Mouse (Mus musculus): ENCODE data around the gene Ncapd3. TPM values are rescaled to one million over a fixed set of nuclear protein-coding genes. Genes with fewer than 3 reads are reported as not detected.

Ncapd3 gene
- polyA plus RNA-seq, 1 experiment from 2014 or later: 21.6 TPM

GRCm38 (mm10) chr9:27128629-27129028, 98.7 kb downstream of the Ncapd3 start:
- no peak overlapping the region for H3K27ac ChIP-seq
- H3K36me3 ChIP-seq: no peaks in the 10 kb centered on the region
- H3K4me2 ChIP-seq: no peak overlapping the region
- H3K27me3 ChIP-seq: no peaks in the 10 kb centered on the region
- H3K9me3 ChIP-seq: no peaks in the 10 kb centered on the region
- no peak overlapping the region for H3K9ac ChIP-seq
- no peak overlapping the region for H3K4me3 ChIP-seq
- H3K4me1 ChIP-seq: no peaks in the 10 kb centered on the region
- ATAC-seq (ENCODE audit: insufficient number of reproducible peaks, low FRiP score, low TSS enrichment, low read depth): no peak
- WGBS: 72% methylated on average over 4 of the region's 4 CpGs

GRCm38 (mm10) chr9:27134410-27134809, 104.4 kb downstream of the Ncapd3 start:
- H3K9ac ChIP-seq: no peak overlapping the region
- no peak overlapping the region for H3K4me2 ChIP-seq
- ATAC-seq (ENCODE audit: insufficient number of reproducible peaks, low FRiP score, low TSS enrichment, low read depth): no peak
- no peaks in the 10 kb centered on the region for H3K4me1 ChIP-seq
- no peaks in the 10 kb centered on the region for H3K9me3 ChIP-seq
- H3K27me3 ChIP-seq: no peaks in the 10 kb centered on the region
- no peak overlapping the region for H3K27ac ChIP-seq
- 69% methylated on average over 1 of the region's 1 CpGs for WGBS
- H3K4me3 ChIP-seq: no peak overlapping the region
- H3K36me3 ChIP-seq: no peaks in the 10 kb centered on the region

- H3K4me2 ChIP-seq: no peak overlapping the region
- no peak overlapping the region for H3K4me3 ChIP-seq
- H3K9ac ChIP-seq: no peak overlapping the region
- no peaks in the 10 kb centered on the region for H3K36me3 ChIP-seq
- H3K4me1 ChIP-seq: no peaks in the 10 kb centered on the region
- H3K27ac ChIP-seq: no peak overlapping the region
- WGBS: 86% methylated on average over 7 of the region's 7 CpGs
- H3K9me3 ChIP-seq: no peaks in the 10 kb centered on the region
- ATAC-seq (ENCODE audit: insufficient number of reproducible peaks, low FRiP score, low TSS enrichment, low read depth): no peak
- no peaks in the 10 kb centered on the region for H3K27me3 ChIP-seq
These were observed 105.4 kb downstream of the Ncapd3 start for GRCm38 (mm10) chr9:27135372-27135771.

GRCm38 (mm10) chr9:27136651-27137050, 106.7 kb downstream of the Ncapd3 start:
- WGBS: 88% methylated on average over 8 of the region's 8 CpGs
- Histone ChIP-seq H3K4me1 (no peaks in the 10 kb centered on the region), H3K36me3 (peaks cover 11% of the 10 kb centered on the region; the same call in 1 of the 2 replicates), H3K4me3 (no peak overlapping the region), H3K9ac (no peak overlapping the region), H3K27ac (no peak overlapping the region), H3K9me3 (no peaks in the 10 kb centered on the region), H3K27me3 (no peaks in the 10 kb centered on the region), H3K4me2 (no peak overlapping the region)
- no peak for ATAC-seq (ENCODE audit: insufficient number of reproducible peaks, low FRiP score, low TSS enrichment, low read depth)

- H3K9me3 ChIP-seq: no peaks in the 10 kb centered on the region
- no peak for ATAC-seq (ENCODE audit: insufficient number of reproducible peaks, low FRiP score, low TSS enrichment, low read depth)
- H3K27me3 ChIP-seq: no peaks in the 10 kb centered on the region
- H3K4me1 ChIP-seq: no peaks in the 10 kb centered on the region
- peaks cover 11% of the 10 kb centered on the region for H3K36me3 ChIP-seq
- no peak overlapping the region for H3K9ac ChIP-seq
- H3K4me2 ChIP-seq: no peak overlapping the region
- no peak overlapping the region for H3K27ac ChIP-seq
- H3K4me3 ChIP-seq: no peak overlapping the region
- 93% methylated on average over 10 of the region's 10 CpGs for WGBS
These were observed 110.6 kb downstream of the Ncapd3 start for GRCm38 (mm10) chr9:27140432-27141065.

GRCm38 (mm10) chr9:27144271-27144840, 114.4 kb downstream of the Ncapd3 start:
- no peak overlapping the region for H3K4me2 ChIP-seq
- no peak for ATAC-seq (ENCODE audit: insufficient number of reproducible peaks, low FRiP score, low TSS enrichment, low read depth)
- no peak overlapping the region for H3K9ac ChIP-seq
- no peak overlapping the region for H3K4me3 ChIP-seq
- no peaks in the 10 kb centered on the region for H3K4me1 ChIP-seq
- WGBS: 90% methylated on average over 4 of the region's 4 CpGs
- no peaks in the 10 kb centered on the region for H3K27me3 ChIP-seq
- H3K36me3 ChIP-seq: peaks cover 11% of the 10 kb centered on the region
- no peak overlapping the region for H3K27ac ChIP-seq
- H3K9me3 ChIP-seq: no peaks in the 10 kb centered on the region

Other genes starting within 250 kb of the Ncapd3 start
- gene Glb1l2, start 223.7 kb upstream of the Ncapd3 start, polyA plus RNA-seq (2015; fragmentation: Nextera tagmentation; extraction: Ambion mirVana): 4.7 and 5.9 TPM in 2 replicates
- not detected in 2 replicates for gene Glb1l3, start 169.3 kb upstream of the Ncapd3 start, polyA plus RNA-seq (2015; fragmentation: Nextera tagmentation; extraction: Ambion mirVana)
- 0.08 TPM in 1 of 2 replicates, not detected in the other for gene Gm1110, start 107.1 kb upstream of the Ncapd3 start, polyA plus RNA-seq (2015; fragmentation: Nextera tagmentation; extraction: Ambion mirVana)
- 49.4 and 50.4 TPM in 2 replicates for gene Acad8, start 30.6 kb upstream of the Ncapd3 start, polyA plus RNA-seq (2015; fragmentation: Nextera tagmentation; extraction: Ambion mirVana)
- 97.4 and 107 TPM in 2 replicates for gene Thyn1, start 30.5 kb upstream of the Ncapd3 start, polyA plus RNA-seq (2015; fragmentation: Nextera tagmentation; extraction: Ambion mirVana)
- 36.4 and 36.5 TPM in 2 replicates for gene Vps26b, start 110 bp upstream of the Ncapd3 start, polyA plus RNA-seq (2015; fragmentation: Nextera tagmentation; extraction: Ambion mirVana)
- gene Jam3, start 125.2 kb downstream of the Ncapd3 start, polyA plus RNA-seq (2015; fragmentation: Nextera tagmentation; extraction: Ambion mirVana): 96.1 and 112 TPM in 2 replicates